Mouse (Mus musculus): ENCODE measurements around the gene Ndufb11. TPM values are rescaled to one million over a fixed set of nuclear protein-coding genes. Genes with fewer than 3 reads are reported as not detected.

Ndufb11 gene
- total RNA-seq (2014; rRNA removed) = 96.6 and 109 TPM in 2 replicates
- 277 and 295 TPM in 2 replicates for polyA plus RNA-seq (2015; fragmentation: Nextera tagmentation; extraction: Ambion mirVana)

GRCm38 (mm10) chrX:20617176-20617902, at the start of gene Ndufb11, which contains the start of gene Rbm10:
Gene Ndufb11, minus strand, starts transcription at chrX:20617619.
Gene Rbm10, plus strand, starts transcription at chrX:20617503.
- Histone ChIP-seq H3K27ac (ENCODE audit: low read depth, low read length) (peak within 1 kb of the TSS; percentile 78), H3K9me3 (ENCODE audit: low read length) (no peaks in the 10 kb centered on the region), H3K36me3 (ENCODE audit: insufficient read depth, low read length) (no peaks in the 10 kb centered on the region; the same call in 1 of the 2 replicates), H3K9ac (replicated peaks; ENCODE audit: low read length, poor library complexity, severe bottlenecking) (peak within 1 kb of the TSS; percentile 59), H3K4me3 (ENCODE audit: low read depth, low read length) (peak within 1 kb of the TSS; percentile 53), H3K27me3 (ENCODE audit: insufficient read depth, low read length) (no peaks in the 10 kb centered on the region), H3K4me2 (ENCODE audit: low read depth, low read length, poor library complexity, severe bottlenecking) (peak within 1 kb of the TSS; percentile 54), H3K4me1 (ENCODE audit: insufficient read depth, low read length) (0 out of 2 replicates have a peak, but pooled peaks cover 2% of the 10 kb centered on the region)
- 23% methylated on average over 47 of the region's 49 CpGs for WGBS
- no peak for TF ChIP-seq CTCF (IDR thresholded peaks at IDR 0.05)
- peak; percentile 87 for DNase-seq (ENCODE audit: low spot score)
- peak; percentile 97 for ATAC-seq (ENCODE audit: low FRiP score)

- ATAC-seq (ENCODE audit: low FRiP score) = 0 out of 2 replicates have a peak, but pooled peaks have one; percentile 4
These were observed 46.0 kb upstream of the Ndufb11 start for GRCm38 (mm10) chrX:20663444-20663790.

GRCm38 (mm10) chrX:20662716-20663443, 45.5 kb upstream of the Ndufb11 start:
- 24% methylated on average over 27 of the region's 28 CpGs for WGBS
- Histone ChIP-seq H3K36me3 (ENCODE audit: insufficient read depth, low read length) (no peaks in the 10 kb centered on the region), H3K9me3 (ENCODE audit: low read length) (no peaks in the 10 kb centered on the region), H3K4me1 (ENCODE audit: insufficient read depth, low read length) (no peaks in the 10 kb centered on the region), H3K9ac (replicated peaks; ENCODE audit: low read length, poor library complexity, severe bottlenecking) (peak overlapping the region; percentile 74), H3K4me2 (ENCODE audit: low read depth, low read length, poor library complexity, severe bottlenecking) (peak overlapping the region; percentile 44), H3K27ac (ENCODE audit: low read depth, low read length) (peak overlapping the region; percentile 94), H3K4me3 (ENCODE audit: low read depth, low read length) (peak overlapping the region; percentile 56), H3K27me3 (ENCODE audit: insufficient read depth, low read length) (no peaks in the 10 kb centered on the region)
- ATAC-seq (ENCODE audit: low FRiP score) (peak; percentile 91), DNase-seq (ENCODE audit: low spot score) (peak; percentile 95)
- peak; percentile 75 for TF ChIP-seq CTCF (IDR thresholded peaks at IDR 0.05)

More at GRCm38 (mm10) chrX:20663444-20663790, 46.0 kb upstream of the Ndufb11 start:
- Histone ChIP-seq H3K36me3 (ENCODE audit: insufficient read depth, low read length) (peaks cover 2% of the 10 kb centered on the region; the same call in 1 of the 2 replicates), H3K27me3 (ENCODE audit: insufficient read depth, low read length) (no peaks in the 10 kb centered on the region), H3K9ac (replicated peaks; ENCODE audit: low read length, poor library complexity, severe bottlenecking) (peak overlapping the region; percentile 74), H3K4me2 (ENCODE audit: low read depth, low read length, poor library complexity, severe bottlenecking) (peak overlapping the region; percentile 44), H3K4me3 (ENCODE audit: low read depth, low read length) (peak overlapping the region; percentile 56), H3K9me3 (ENCODE audit: low read length) (no peaks in the 10 kb centered on the region), H3K4me1 (ENCODE audit: insufficient read depth, low read length) (no peaks in the 10 kb centered on the region), H3K27ac (ENCODE audit: low read depth, low read length) (peak overlapping the region; percentile 94)
- TF ChIP-seq CTCF (IDR thresholded peaks at IDR 0.05) = no peak
- 23% methylated on average over 9 of the region's 9 CpGs for WGBS
- no peak for DNase-seq (ENCODE audit: low spot score)

- Histone ChIP-seq H3K27ac (ENCODE audit: low read depth, low read length) (peak overlapping the region; percentile 57), H3K9me3 (ENCODE audit: low read length) (no peaks in the 10 kb centered on the region), H3K4me1 (ENCODE audit: insufficient read depth, low read length) (no peaks in the 10 kb centered on the region), H3K9ac (replicated peaks; ENCODE audit: low read length, poor library complexity, severe bottlenecking) (no peak overlapping the region), H3K27me3 (ENCODE audit: insufficient read depth, low read length) (no peaks in the 10 kb centered on the region), H3K4me3 (ENCODE audit: low read depth, low read length) (peak overlapping the region; percentile 56; the same call in 1 of the 2 replicates), H3K36me3 (ENCODE audit: insufficient read depth, low read length) (no peaks in the 10 kb centered on the region), H3K4me2 (ENCODE audit: low read depth, low read length, poor library complexity, severe bottlenecking) (no peak overlapping the region)
- no peak for TF ChIP-seq CTCF (IDR thresholded peaks at IDR 0.05)
- peak; percentile 66 for ATAC-seq (ENCODE audit: low FRiP score)
- no peak for DNase-seq (ENCODE audit: low spot score)
- 21% methylated on average over 5 of the region's 5 CpGs for WGBS
These were observed 44.9 kb upstream of the Ndufb11 start for GRCm38 (mm10) chrX:20662317-20662715.

- TF ChIP-seq CTCF (IDR thresholded peaks at IDR 0.05) = no peak
- ATAC-seq (ENCODE audit: low FRiP score) (no peak), DNase-seq (ENCODE audit: low spot score) (no peak)
- H3K4me1 ChIP-seq (ENCODE audit: insufficient read depth, low read length) = no peaks in the 10 kb centered on the region
- peak overlapping the region; percentile 75 for H3K4me2 ChIP-seq (ENCODE audit: low read depth, low read length, poor library complexity, severe bottlenecking)
- peak overlapping the region; percentile 39 for H3K4me3 ChIP-seq (ENCODE audit: low read depth, low read length)
- no peaks in the 10 kb centered on the region for H3K9me3 ChIP-seq (ENCODE audit: low read length)
- no peak overlapping the region for H3K27ac ChIP-seq (ENCODE audit: low read depth, low read length)
- H3K27me3 ChIP-seq (ENCODE audit: insufficient read depth, low read length) = no peaks in the 10 kb centered on the region
- no peak overlapping the region for H3K9ac ChIP-seq (replicated peaks; ENCODE audit: low read length, poor library complexity, severe bottlenecking)
- no peaks in the 10 kb centered on the region for H3K36me3 ChIP-seq (ENCODE audit: insufficient read depth, low read length)
- 18% methylated on average over 24 of the region's 24 CpGs for WGBS
These were observed 41.5 kb upstream of the Ndufb11 start for GRCm38 (mm10) chrX:20658891-20659406.

All from midbrain, postnatal 0 days (tissue).